Mouse (Mus musculus): ENCODE data around the gene 1700028J19Rik. TPM values are rescaled to one million over a fixed set of nuclear protein-coding genes. Genes with fewer than 3 reads are reported as not detected.
A peak's percentile ranks its signal among the peaks of the same experiment; 100 is the strongest.

The 1700028J19Rik gene
- polyA plus RNA-seq, 1 experiment, result 1.4 TPM

DNA sequence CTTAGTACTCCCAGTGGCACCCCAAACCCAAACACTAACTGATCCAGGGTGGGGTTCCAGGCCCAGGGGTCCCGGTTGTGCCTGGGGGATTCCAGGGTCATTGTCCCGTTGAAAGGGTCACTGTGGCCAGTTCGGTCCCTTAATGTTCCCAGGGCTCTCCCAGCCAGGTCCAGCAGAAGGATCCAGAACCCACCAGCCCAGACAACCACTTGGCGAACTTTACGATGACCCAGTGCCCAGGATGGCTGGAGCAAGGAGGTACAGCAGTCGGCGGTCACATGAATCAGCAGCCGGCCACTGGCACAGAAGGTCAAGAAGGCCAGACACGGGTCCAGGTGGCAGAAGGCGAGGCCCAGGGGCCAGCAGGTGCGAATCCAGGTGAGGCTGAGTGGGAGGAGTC lies 21.6 kb upstream of the 1700028J19Rik start:
- no peaks in the 10 kb centered on the region for H3K36me3 ChIP-seq (ENCODE audit: control insufficient read depth, insufficient read depth, low read length)
- H3K4me1 ChIP-seq (ENCODE audit: control insufficient read depth, insufficient read depth, insufficient read length), result no peaks in the 10 kb centered on the region
- no peak overlapping the region for H3K4me3 ChIP-seq (ENCODE audit: extremely low read depth, insufficient read depth, insufficient read length)
- no peak for DNase-seq (ENCODE audit: low read depth in 1 of 2, low spot score in 2 of 2)
- H3K27ac ChIP-seq (ENCODE audit: insufficient read depth, low read length), result no peak overlapping the region
- no peak for TF ChIP-seq POLR2A (IDR thresholded peaks at IDR 0.05; ENCODE audit: low read depth, low read length)
- TF ChIP-seq CTCF (IDR thresholded peaks at IDR 0.05; ENCODE audit: extremely low read depth, insufficient read depth, insufficient read length, insufficient replicate concordance), result no peak
- 87% methylated on average over 11 of the region's 11 CpGs for WGBS
- no peaks in the 10 kb centered on the region for H3K27me3 ChIP-seq (ENCODE audit: control insufficient read depth, insufficient read depth, low read length)

DNA sequence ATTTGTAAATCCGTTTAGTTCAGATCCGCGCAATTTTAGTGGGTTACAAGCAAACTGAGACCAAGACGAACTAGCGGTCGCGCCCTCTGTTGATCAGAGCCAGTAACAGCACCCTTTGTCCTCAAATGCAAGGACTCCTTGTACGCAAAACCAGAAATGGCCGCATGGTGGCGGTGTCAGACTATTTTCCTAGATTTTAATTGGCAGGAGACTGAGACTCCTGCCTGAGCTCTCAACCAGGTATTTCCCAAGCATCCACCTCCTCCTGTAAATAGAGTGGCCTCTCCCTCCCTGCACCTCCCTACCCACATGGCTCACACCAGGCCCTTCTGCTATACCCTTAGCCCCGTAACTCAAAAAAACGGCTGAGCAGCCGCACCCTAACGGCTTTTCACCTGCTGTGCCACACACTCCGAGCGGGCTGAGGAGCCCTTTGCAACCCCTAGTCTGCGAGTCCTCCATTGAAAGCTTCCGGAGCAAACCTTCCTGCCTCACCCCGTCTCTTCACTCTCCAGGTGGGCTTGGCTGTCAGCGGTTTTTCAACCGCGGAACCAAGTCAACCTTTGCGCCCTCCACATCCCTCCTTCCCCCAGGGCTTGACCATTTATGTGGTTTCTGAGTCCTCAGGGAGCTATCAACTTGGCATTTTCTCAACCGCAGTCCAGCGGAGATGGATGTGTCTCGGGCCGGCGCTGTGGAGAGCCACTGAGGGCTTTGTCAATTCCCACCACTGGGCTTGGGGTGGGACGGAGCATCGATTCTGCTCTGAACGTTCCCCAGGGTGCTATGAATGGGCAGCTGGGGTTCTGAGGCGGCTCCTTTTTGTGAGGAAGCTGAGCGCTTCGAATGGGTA lies 16.5 kb upstream of the 1700028J19Rik start:
- peak; percentile 78 to 92 for DNase-seq (ENCODE audit: low read depth in 1 of 2, low spot score in 2 of 2)
- Histone ChIP-seq H3K27ac (ENCODE audit: insufficient read depth, low read length) (no peak overlapping the region), H3K4me1 (ENCODE audit: control insufficient read depth, insufficient read depth, insufficient read length) (no peaks in the 10 kb centered on the region), H3K36me3 (ENCODE audit: control insufficient read depth, insufficient read depth, low read length) (no peaks in the 10 kb centered on the region), H3K4me3 (ENCODE audit: extremely low read depth, insufficient read depth, insufficient read length) (no peak overlapping the region; the same call in 1 of the 2 replicates), H3K27me3 (ENCODE audit: control insufficient read depth, insufficient read depth, low read length) (no peaks in the 10 kb centered on the region)
- 2% methylated on average over 34 of the region's 34 CpGs for WGBS
- TF ChIP-seq POLR2A (IDR thresholded peaks at IDR 0.05; ENCODE audit: low read depth, low read length) (no peak), CTCF (IDR thresholded peaks at IDR 0.05; ENCODE audit: extremely low read depth, insufficient read depth, insufficient read length, insufficient replicate concordance) (peak; percentile 85; the same call in 1 of the 2 replicates)

DNA sequence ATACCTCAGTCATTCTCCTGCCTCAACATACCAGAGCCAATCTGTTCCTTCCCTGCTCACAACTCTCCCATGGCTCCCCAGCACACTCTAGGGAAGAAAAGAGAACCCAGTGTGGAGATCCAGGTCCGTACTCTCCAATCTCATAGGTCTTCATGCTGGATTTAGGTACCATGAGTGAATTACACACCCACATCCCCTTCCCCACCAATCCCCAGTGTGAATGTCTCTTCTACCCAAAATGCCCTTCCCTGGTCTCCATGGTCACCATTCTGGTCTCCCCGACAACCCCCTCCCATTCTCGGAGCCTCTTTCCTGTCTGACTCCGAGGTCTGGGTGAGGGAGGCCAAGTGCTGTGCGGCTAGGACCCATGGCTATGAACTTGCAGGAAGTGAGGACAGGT lies 14.7 kb upstream of the 1700028J19Rik start, which contains the start of gene Gm15517:
Gm15517 (plus strand) TSS at position 301 of the 400 bp plus-strand sequence.
- 44% methylated on average over 5 of the region's 5 CpGs for WGBS
- no peak for TF ChIP-seq CTCF (IDR thresholded peaks at IDR 0.05; ENCODE audit: extremely low read depth, insufficient read depth, insufficient read length, insufficient replicate concordance)
- no peak for TF ChIP-seq POLR2A (IDR thresholded peaks at IDR 0.05; ENCODE audit: low read depth, low read length)
- Histone ChIP-seq H3K27me3 (ENCODE audit: control insufficient read depth, insufficient read depth, low read length) (no peaks in the 10 kb centered on the region), H3K36me3 (ENCODE audit: control insufficient read depth, insufficient read depth, low read length) (no peaks in the 10 kb centered on the region), H3K27ac (ENCODE audit: insufficient read depth, low read length) (no peak within 1 kb of the TSS), H3K4me1 (ENCODE audit: control insufficient read depth, insufficient read depth, insufficient read length) (no peaks in the 10 kb centered on the region), H3K4me3 (ENCODE audit: extremely low read depth, insufficient read depth, insufficient read length) (no peak within 1 kb of the TSS)
- DNase-seq (ENCODE audit: low read depth in 1 of 2, low spot score in 2 of 2), result no peak

DNA sequence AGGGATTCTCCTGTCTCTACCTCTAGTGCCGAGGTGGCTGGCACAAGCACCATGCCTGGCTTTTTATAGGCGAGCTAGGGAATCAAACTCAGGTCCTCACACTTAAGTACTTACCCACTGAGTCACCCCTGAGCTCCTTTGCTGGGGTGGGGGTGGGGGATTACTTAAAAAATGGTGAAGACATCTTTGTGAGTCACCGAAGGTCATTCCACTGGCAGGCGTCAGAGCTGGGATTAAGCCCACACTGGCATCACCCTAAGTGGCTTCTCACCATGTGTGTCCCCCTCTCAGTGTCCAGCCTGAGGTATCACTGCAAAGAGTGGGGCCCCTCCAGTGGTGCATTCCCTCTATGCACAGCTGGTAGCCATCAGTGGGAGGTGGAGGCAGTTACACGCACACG lies 13.9 kb upstream of the 1700028J19Rik start:
- no peaks in the 10 kb centered on the region for H3K36me3 ChIP-seq (ENCODE audit: control insufficient read depth, insufficient read depth, low read length)
- H3K27me3 ChIP-seq (ENCODE audit: control insufficient read depth, insufficient read depth, low read length), result no peaks in the 10 kb centered on the region
- H3K27ac ChIP-seq (ENCODE audit: insufficient read depth, low read length), result no peak overlapping the region
- TF ChIP-seq POLR2A (IDR thresholded peaks at IDR 0.05; ENCODE audit: low read depth, low read length), result no peak
- TF ChIP-seq CTCF (IDR thresholded peaks at IDR 0.05; ENCODE audit: extremely low read depth, insufficient read depth, insufficient read length, insufficient replicate concordance), result no peak
- whole genome bisulfite sequencing, result 84% methylated on average over 6 of the region's 6 CpGs
- no peak for DNase-seq (ENCODE audit: low read depth in 1 of 2, low spot score in 2 of 2)
- H3K4me1 ChIP-seq (ENCODE audit: control insufficient read depth, insufficient read depth, insufficient read length), result no peaks in the 10 kb centered on the region
- no peak overlapping the region for H3K4me3 ChIP-seq (ENCODE audit: extremely low read depth, insufficient read depth, insufficient read length)

DNA sequence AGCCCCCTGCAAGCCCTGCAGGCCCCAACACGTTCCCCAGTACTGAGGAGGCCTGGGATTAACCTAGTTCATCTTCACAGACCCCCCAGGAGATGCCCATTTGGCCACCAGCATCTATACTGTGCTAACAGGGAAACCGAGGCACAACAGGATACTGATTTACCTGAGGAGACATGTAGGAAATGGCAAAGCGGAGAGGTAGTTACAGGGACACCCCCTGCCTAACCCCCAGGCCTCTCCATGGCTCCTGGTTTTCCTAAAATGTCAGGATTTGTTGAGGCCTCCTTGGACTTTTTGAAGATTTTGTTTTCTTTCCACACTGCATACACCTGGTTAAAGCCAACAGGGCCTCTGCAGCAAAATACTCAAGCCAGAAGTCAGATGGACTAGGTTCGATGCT lies 10.8 kb upstream of the 1700028J19Rik start, which contains the start of gene Acp4:
Acp4 (minus strand) TSS at position 101 of the 400 bp plus-strand sequence.
- TF ChIP-seq POLR2A (IDR thresholded peaks at IDR 0.05; ENCODE audit: low read depth, low read length) (no peak), CTCF (IDR thresholded peaks at IDR 0.05; ENCODE audit: extremely low read depth, insufficient read depth, insufficient read length, insufficient replicate concordance) (no peak)
- Histone ChIP-seq H3K36me3 (ENCODE audit: control insufficient read depth, insufficient read depth, low read length) (peaks cover 7% of the 10 kb centered on the region), H3K4me1 (ENCODE audit: control insufficient read depth, insufficient read depth, insufficient read length) (no peaks in the 10 kb centered on the region), H3K27me3 (ENCODE audit: control insufficient read depth, insufficient read depth, low read length) (no peaks in the 10 kb centered on the region), H3K4me3 (ENCODE audit: extremely low read depth, insufficient read depth, insufficient read length) (no peak within 1 kb of the TSS), H3K27ac (ENCODE audit: insufficient read depth, low read length) (no peak within 1 kb of the TSS)
- 78% methylated on average over 4 of the region's 4 CpGs for WGBS
- no peak for DNase-seq (ENCODE audit: low read depth in 1 of 2, low spot score in 2 of 2)

GRCm38 (mm10) chr7:44254930-44255329 lies 8.4 kb upstream of the 1700028J19Rik start:
- TF ChIP-seq POLR2A (IDR thresholded peaks at IDR 0.05; ENCODE audit: low read depth, low read length) (no peak), CTCF (IDR thresholded peaks at IDR 0.05; ENCODE audit: extremely low read depth, insufficient read depth, insufficient read length, insufficient replicate concordance) (no peak)
- Histone ChIP-seq H3K4me1 (ENCODE audit: control insufficient read depth, insufficient read depth, insufficient read length) (no peaks in the 10 kb centered on the region), H3K4me3 (ENCODE audit: extremely low read depth, insufficient read depth, insufficient read length) (no peak overlapping the region), H3K27ac (ENCODE audit: insufficient read depth, low read length) (no peak overlapping the region), H3K27me3 (ENCODE audit: control insufficient read depth, insufficient read depth, low read length) (no peaks in the 10 kb centered on the region), H3K36me3 (ENCODE audit: control insufficient read depth, insufficient read depth, low read length) (peaks cover 16% of the 10 kb centered on the region)
- WGBS, result 74% methylated on average over 6 of the region's 6 CpGs
- DNase-seq (ENCODE audit: low read depth in 1 of 2, low spot score in 2 of 2), result no peak

Data from spleen, adult 2 months (tissue).